Mouse (Mus musculus): Measurements from ENCODE around the gene Gm21762.
"Not testable (repeated sequence)": the region's sequence is repeated elsewhere in the genome, so short reads cannot be mapped to it uniquely, and the experiment has no call there.

DNA sequence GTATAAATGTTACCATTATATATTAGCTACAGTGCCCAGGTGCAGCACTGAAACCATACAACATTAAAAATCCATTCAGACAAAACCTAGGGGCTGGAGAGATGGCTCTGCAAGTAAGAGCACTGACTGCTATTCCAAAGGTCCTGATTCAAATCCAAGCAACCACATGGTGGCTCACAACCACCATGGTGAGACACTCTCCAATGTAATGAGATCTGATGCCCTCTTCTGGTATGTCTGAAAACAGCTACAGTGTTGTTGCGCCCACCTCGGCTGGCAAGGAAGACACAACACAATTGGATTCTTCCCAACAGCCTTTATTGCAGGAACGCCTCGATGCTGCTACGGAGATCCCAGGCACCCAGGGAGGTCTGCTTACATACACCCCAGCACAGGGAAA, 5.2 kb upstream of the Gm21762 start:
- not testable (repeated sequence) for TF ChIP-seq POLR2A (IDR thresholded peaks at IDR 0.05; ENCODE audit: control insufficient read depth, extremely low read depth, insufficient read depth, low read length, poor library complexity); CTCF (IDR thresholded peaks at IDR 0.05; ENCODE audit: borderline replicate concordance, control insufficient read depth, extremely low read depth, insufficient read depth, low read length, poor library complexity)

Data from thymus, adult 2 months (tissue).